Mouse (Mus musculus) midbrain, embryonic 13.5 days (tissue): Measurements from ENCODE around the gene Foxk1. TPM values are rescaled to one million over a fixed set of nuclear protein-coding genes. Genes with fewer than 3 reads are reported as not detected.

ENCODE experiments used
- ATAC-seq: fragments of 200-750 bp; cut with Nextera tagmentation; 2 replicates; pipeline ENCODE4 v1.8.0; 2017; ENCODE audit warnings: mild to moderate bottlenecking, moderate TSS enrichment, moderate library complexity
- H3K27ac ChIP-seq: fragments of 300-500 bp; sonication (generic); 2 replicates; pipeline ENCODE4 v1.5.1; 2015; ENCODE audit warnings: inconsistent platforms, mild to moderate bottlenecking, moderate library complexity
- H3K27me3 ChIP-seq: fragments of 300-500 bp; sonication (generic); 2 replicates; pipeline ENCODE4 v1.6.1; 2015; ENCODE audit warnings: mild to moderate bottlenecking, inconsistent platforms
- H3K36me3 ChIP-seq: fragments of 300-500 bp; sonication (generic); 2 replicates; pipeline ENCODE4 v1.6.1; 2015; ENCODE audit warnings: mild to moderate bottlenecking, inconsistent platforms
- H3K4me1 ChIP-seq: fragments of 300-500 bp; sonication (generic); replicated peaks from 2 replicates; pipeline ENCODE4 v1.6.1; 2015; ENCODE audit warnings: inconsistent platforms
- H3K4me2 ChIP-seq: fragments of 300-500 bp; sonication (generic); replicated peaks from 2 replicates; pipeline ENCODE4 v1.6.1; 2015; ENCODE audit warnings: moderate library complexity, mild to moderate bottlenecking, inconsistent platforms
- H3K4me3 ChIP-seq: fragments of 300-500 bp; sonication (generic); replicated peaks from 2 replicates; pipeline ENCODE4 v1.5.1; 2015; ENCODE audit warnings: mild to moderate bottlenecking, inconsistent platforms
- H3K9ac ChIP-seq: fragments of 300-500 bp; sonication (generic); replicated peaks from 2 replicates; pipeline ENCODE4 v1.6.1; 2015; ENCODE audit warnings: mild to moderate bottlenecking, inconsistent platforms
- H3K9me3 ChIP-seq: fragments of 300-500 bp; sonication (generic); 2 replicates; pipeline ENCODE4 v1.6.1; 2016; ENCODE audit warnings: mild to moderate bottlenecking, inconsistent platforms
- WGBS: fragments of 180-500 bp; shearing (Covaris S2); methylation state at CpG from one replicate; pipeline ENCODE4 v1.1.7; 2015; 5-methylcytosine and 5-hydroxymethylcytosine counted together
- polyA plus RNA-seq: library from polyadenylated mRNA; unstranded; fragments of >200 nt; fragmentation: Nextera tagmentation; extraction: Ambion mirVana; gene quantifications from 2 replicates; pipeline ENCODE4 v1.2.1, GENCODE M21; 2015

Gene Foxk1
- 4.8 and 5.1 TPM in 2 replicates for polyA plus RNA-seq

DNA sequence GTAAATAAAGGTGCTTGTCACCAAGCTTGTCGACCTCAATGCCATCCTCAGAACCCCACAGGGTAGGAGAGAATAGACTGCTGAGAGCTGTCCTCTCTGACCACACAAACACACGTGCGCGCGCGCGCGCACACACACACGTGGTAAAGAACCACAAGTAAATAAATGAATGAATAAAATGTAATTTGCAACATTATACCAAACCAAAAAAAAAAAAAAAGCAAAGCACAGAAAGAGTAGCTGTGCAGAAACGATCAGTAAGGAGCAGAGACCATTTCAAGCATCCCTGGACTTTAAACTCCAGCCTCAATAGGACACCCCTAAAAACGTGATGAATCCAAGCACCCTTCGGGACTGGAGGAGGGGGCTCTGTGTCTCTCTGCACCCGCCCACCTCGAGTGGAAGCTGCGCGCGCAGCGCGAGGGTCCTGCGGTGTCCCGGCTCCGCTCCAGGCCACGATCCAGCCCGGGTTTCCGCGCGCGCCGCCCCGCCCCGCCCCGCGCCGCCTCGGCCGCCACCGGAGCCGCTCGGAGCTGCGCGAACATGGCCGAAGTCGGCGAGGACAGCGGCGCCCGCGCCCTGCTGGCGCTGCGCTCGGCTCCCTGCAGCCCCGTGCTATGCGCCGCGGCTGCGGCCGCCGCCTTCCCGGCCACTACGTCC is at the start of gene Foxk1:
Gene Foxk1 (plus strand): TSS at position 517 of the 660 bp plus-strand sequence.
- Histone ChIP-seq H3K36me3 (0 out of 2 replicates have a peak, but pooled peaks cover 4% of the 10 kb centered on the region), H3K4me3 (peak within 1 kb of the TSS; percentile 95), H3K4me1 (peaks cover 52% of the 10 kb centered on the region), H3K9me3 (no peaks in the 10 kb centered on the region), H3K4me2 (peak within 1 kb of the TSS; percentile 98), H3K27ac (peak within 1 kb of the TSS; percentile 93), H3K9ac (peak within 1 kb of the TSS; percentile 99), H3K27me3 (no peaks in the 10 kb centered on the region)
- peak; percentile 94 for ATAC-seq
- WGBS = under 1% methylated on average over 55 of the region's 60 CpGs

DNA sequence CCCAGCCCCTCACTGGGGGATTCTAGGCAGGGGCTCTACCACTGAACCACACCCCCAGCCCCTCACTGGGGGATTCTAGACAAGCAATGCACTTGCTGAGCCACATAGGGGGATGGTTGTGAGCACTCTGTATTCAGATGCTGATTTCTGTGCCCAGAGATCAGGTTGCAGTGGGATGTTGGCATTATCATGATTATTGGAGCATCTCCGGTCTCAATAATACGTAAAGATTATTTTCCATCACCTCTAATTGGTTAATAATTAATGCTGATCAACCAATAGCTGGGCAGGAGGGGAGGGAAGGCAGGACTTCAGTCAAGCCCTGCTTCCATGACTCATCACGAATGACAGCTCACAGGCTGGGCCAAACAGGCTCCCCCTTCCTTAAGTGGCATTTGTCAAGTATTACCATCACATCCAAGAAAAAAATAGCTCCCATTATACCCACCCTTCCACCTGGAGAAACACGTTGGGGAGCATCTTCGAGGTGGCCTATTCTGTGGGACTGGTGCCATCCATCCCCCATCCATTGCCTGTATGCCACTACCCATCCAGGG is 48.9 kb upstream of the Foxk1 start:
- H3K4me1 ChIP-seq = no peaks in the 10 kb centered on the region
- no peaks in the 10 kb centered on the region for H3K27me3 ChIP-seq
- peaks cover 10% of the 10 kb centered on the region for H3K9me3 ChIP-seq
- 94% methylated on average over 5 of the region's 5 CpGs for WGBS
- H3K4me3 ChIP-seq = no peak overlapping the region
- H3K27ac ChIP-seq = no peak overlapping the region
- no peak for ATAC-seq
- H3K4me2 ChIP-seq = no peak overlapping the region
- no peak overlapping the region for H3K9ac ChIP-seq
- no peaks in the 10 kb centered on the region for H3K36me3 ChIP-seq

- WGBS = 85% methylated on average over 3 of the region's 3 CpGs
- H3K4me3 ChIP-seq = no peak overlapping the region
- no peaks in the 10 kb centered on the region for H3K36me3 ChIP-seq
- H3K9ac ChIP-seq = no peak overlapping the region
- no peak overlapping the region for H3K4me2 ChIP-seq
- no peak overlapping the region for H3K27ac ChIP-seq
- ATAC-seq = no peak
- H3K27me3 ChIP-seq = no peaks in the 10 kb centered on the region
- 0 out of 2 replicates have a peak, but pooled peaks cover 1% of the 10 kb centered on the region for H3K9me3 ChIP-seq
- H3K4me1 ChIP-seq = no peaks in the 10 kb centered on the region
Measured at GRCm38 (mm10) chr5:142355144-142355543, 46.2 kb upstream of the Foxk1 start.

GRCm38 (mm10) chr5:142361166-142361565 is 40.1 kb upstream of the Foxk1 start:
- no peaks in the 10 kb centered on the region for H3K36me3 ChIP-seq
- H3K4me1 ChIP-seq = no peaks in the 10 kb centered on the region
- 74% methylated on average over 5 of the region's 5 CpGs for WGBS
- ATAC-seq = no peak
- H3K9ac ChIP-seq = 0 out of 2 replicates have a peak overlapping the region, but pooled peaks have one; percentile 32
- H3K4me2 ChIP-seq = no peak overlapping the region
- no peaks in the 10 kb centered on the region for H3K27me3 ChIP-seq
- no peak overlapping the region for H3K4me3 ChIP-seq
- H3K27ac ChIP-seq = no peak overlapping the region
- H3K9me3 ChIP-seq = no peaks in the 10 kb centered on the region

DNA sequence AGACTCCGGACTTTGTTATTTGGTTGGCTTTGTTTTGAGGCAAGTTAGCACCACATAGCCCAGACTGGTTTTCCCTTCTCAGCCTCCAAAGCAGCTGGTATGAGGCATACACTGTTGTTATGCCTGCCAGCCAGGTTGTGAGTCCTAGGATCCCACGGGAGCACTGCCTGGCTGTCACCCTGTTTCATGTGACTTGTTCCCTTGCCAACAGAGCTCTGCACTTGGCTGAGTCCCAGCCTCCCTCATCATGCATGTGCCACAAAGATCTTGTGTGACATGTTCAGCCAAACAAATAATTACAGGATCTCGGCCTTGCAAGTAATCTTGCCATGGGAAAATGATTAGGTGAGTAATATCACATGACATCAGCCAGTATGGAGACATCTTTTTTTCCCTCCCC is 38.4 kb upstream of the Foxk1 start:
- Histone ChIP-seq H3K9me3 (no peaks in the 10 kb centered on the region), H3K36me3 (no peaks in the 10 kb centered on the region), H3K4me2 (no peak overlapping the region), H3K4me1 (peaks cover 7% of the 10 kb centered on the region), H3K4me3 (no peak overlapping the region), H3K27me3 (no peaks in the 10 kb centered on the region), H3K9ac (no peak overlapping the region), H3K27ac (no peak overlapping the region)
- ATAC-seq = no peak
- WGBS = 73% methylated on average over 3 of the region's 3 CpGs

GRCm38 (mm10) chr5:142364095-142364494 is 37.2 kb upstream of the Foxk1 start:
- ATAC-seq = no peak
- H3K4me3 ChIP-seq = no peak overlapping the region
- no peaks in the 10 kb centered on the region for H3K27me3 ChIP-seq
- H3K9ac ChIP-seq = no peak overlapping the region
- no peak overlapping the region for H3K4me2 ChIP-seq
- WGBS = 72% methylated on average over 5 of the region's 5 CpGs
- peaks cover 19% of the 10 kb centered on the region for H3K4me1 ChIP-seq
- H3K27ac ChIP-seq = no peak overlapping the region
- no peaks in the 10 kb centered on the region for H3K9me3 ChIP-seq
- no peaks in the 10 kb centered on the region for H3K36me3 ChIP-seq

GRCm38 (mm10) chr5:142367085-142368081 is 33.9 kb upstream of the Foxk1 start:
- H3K4me2 ChIP-seq = peak overlapping the region; percentile 60
- WGBS = under 1% methylated on average over 80 of the region's 83 CpGs
- no peaks in the 10 kb centered on the region for H3K9me3 ChIP-seq
- H3K27me3 ChIP-seq = no peaks in the 10 kb centered on the region
- peak overlapping the region; percentile 76 for H3K9ac ChIP-seq
- peak overlapping the region; percentile 61 for H3K4me3 ChIP-seq
- peaks cover 36% of the 10 kb centered on the region for H3K4me1 ChIP-seq
- ATAC-seq = peak; percentile 94
- H3K36me3 ChIP-seq = no peaks in the 10 kb centered on the region
- peak overlapping the region; percentile 72 for H3K27ac ChIP-seq

- H3K4me2 ChIP-seq = peak overlapping the region; percentile 60
- no peak for ATAC-seq
- no peaks in the 10 kb centered on the region for H3K36me3 ChIP-seq
- peak overlapping the region; percentile 61 for H3K4me3 ChIP-seq
- H3K27me3 ChIP-seq = no peaks in the 10 kb centered on the region
- peaks cover 42% of the 10 kb centered on the region for H3K4me1 ChIP-seq
- 57% methylated on average over 5 of the region's 5 CpGs for WGBS
- peak overlapping the region; percentile 76 for H3K9ac ChIP-seq
- H3K9me3 ChIP-seq = no peaks in the 10 kb centered on the region
- H3K27ac ChIP-seq = peak overlapping the region; percentile 71
Measured at GRCm38 (mm10) chr5:142368122-142368521, 33.2 kb upstream of the Foxk1 start.

- H3K4me1 ChIP-seq = peaks cover 42% of the 10 kb centered on the region
- no peak overlapping the region for H3K4me3 ChIP-seq
- H3K27ac ChIP-seq = peak overlapping the region; percentile 92
- no peaks in the 10 kb centered on the region for H3K36me3 ChIP-seq
- ATAC-seq = no peak
- H3K4me2 ChIP-seq = no peak overlapping the region
- no peak overlapping the region for H3K9ac ChIP-seq
- WGBS = 90% methylated on average over 4 of the region's 4 CpGs
- no peaks in the 10 kb centered on the region for H3K27me3 ChIP-seq
- no peaks in the 10 kb centered on the region for H3K9me3 ChIP-seq
Measured at GRCm38 (mm10) chr5:142370406-142371171, 30.7 kb upstream of the Foxk1 start.

- Histone ChIP-seq H3K4me3 (no peak overlapping the region), H3K4me1 (peaks cover 41% of the 10 kb centered on the region), H3K4me2 (no peak overlapping the region; the same call in 1 of the 2 replicates), H3K9ac (0 out of 2 replicates have a peak overlapping the region, but pooled peaks have one; percentile 29), H3K36me3 (no peaks in the 10 kb centered on the region), H3K27ac (peak overlapping the region; percentile 92), H3K27me3 (no peaks in the 10 kb centered on the region), H3K9me3 (no peaks in the 10 kb centered on the region)
- ATAC-seq = peak; percentile 55
- 3% methylated on average over 24 of the region's 24 CpGs for WGBS
Measured at GRCm38 (mm10) chr5:142371172-142372155, 29.8 kb upstream of the Foxk1 start.
